Mouse (Mus musculus) cerebellum, postnatal 36 days (tissue): ENCODE measurements around the gene Gm19410.
A peak's percentile ranks its signal among the peaks of the same experiment; 100 is the strongest.

ENCODE experiments used
- DNase-seq, 2 experiments: peaks; one replicate each; pipeline ENCODE4 v3.0.0; 2021 to 2022; ENCODE audit warnings: mixed read lengths in 2 of 2

The Gm19410 gene

DNA sequence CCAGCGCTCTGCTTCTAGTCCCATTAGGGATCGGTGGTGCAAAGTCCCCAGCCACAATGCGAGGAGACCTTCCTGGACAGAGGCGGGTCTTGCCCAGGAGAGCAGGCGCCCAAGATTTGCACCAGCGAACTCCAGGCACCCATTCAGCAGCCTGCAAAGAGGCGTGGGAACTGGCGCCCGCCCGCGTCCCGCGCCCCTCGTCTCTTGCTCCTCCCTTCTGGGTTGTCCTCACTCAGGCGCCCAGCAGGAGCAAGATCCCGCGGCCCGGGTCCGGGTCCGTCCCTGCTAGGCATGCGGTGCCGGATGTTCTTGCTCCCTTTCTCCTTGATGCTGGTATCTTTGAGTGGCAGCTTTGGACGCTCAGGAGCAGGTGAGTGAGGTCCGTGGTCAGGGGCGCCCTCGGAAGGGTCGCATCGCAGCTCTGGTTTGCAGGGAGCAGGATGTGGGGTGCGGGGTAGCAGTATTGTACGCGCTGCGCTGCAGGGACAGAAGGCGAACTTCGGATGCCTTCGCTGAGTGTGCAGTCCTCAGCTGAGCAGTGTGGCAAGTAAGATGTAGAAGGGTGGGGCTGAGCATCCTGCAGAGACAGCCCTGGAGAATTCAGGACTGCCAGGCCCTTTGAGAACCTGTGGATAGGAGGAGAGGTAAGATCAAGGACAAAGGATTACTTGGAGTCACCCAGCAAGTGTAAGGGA lies at the start of gene Gm19410:
TSS of gene Gm19410 (plus strand) at position 292 of the 695 bp plus-strand sequence.
- peak in 1 of 2 experiments; percentile 13 for DNase-seq

DNA sequence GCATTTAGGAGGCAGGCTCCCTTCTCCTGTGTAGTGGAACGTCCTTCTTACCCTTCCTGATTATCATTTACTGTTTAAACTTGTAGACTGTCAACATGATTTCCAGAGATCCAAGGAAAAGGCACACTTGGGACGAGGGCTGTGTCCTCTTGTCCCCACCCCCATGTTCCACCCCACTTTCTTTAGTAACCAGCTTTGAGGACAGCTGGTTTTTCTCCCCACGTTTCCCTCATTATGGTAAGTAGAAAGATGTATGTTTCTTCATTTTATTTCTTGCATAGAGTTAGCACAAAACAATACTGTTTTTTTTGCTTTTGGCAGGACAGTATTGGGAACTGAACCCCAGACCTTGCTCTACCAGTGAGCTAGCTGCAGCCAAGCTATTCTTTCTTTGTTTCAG lies 34.8 kb upstream of the Gm19410 start:
- DNase-seq, result no peak

- DNase-seq, result no peak
These were observed 30.2 kb upstream of the Gm19410 start for GRCm38 (mm10) chr8:35735438-35735837.

DNA sequence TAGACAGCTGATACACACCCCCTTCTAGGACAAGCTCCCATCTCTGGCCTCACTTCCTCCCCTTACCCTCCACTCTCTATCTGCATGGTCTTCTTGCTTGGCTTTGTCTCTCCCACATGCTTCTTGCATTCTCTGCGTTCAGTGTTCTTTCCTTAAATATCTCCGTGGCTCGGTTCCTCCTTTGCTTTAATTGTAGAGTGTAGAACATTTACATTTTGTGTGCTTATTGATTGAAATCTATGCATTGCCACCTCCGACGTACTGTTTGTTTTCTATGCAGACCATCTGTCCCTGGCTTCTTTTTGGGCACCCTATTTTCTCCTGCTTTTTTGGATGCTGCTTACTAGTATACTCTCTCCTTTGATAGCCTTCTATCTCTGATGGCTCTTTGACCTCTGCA lies 9.4 kb upstream of the Gm19410 start:
- no peak for DNase-seq

- no peak for DNase-seq
These were observed 570 bp upstream of the Gm19410 start for GRCm38 (mm10) chr8:35765020-35765419.

DNA sequence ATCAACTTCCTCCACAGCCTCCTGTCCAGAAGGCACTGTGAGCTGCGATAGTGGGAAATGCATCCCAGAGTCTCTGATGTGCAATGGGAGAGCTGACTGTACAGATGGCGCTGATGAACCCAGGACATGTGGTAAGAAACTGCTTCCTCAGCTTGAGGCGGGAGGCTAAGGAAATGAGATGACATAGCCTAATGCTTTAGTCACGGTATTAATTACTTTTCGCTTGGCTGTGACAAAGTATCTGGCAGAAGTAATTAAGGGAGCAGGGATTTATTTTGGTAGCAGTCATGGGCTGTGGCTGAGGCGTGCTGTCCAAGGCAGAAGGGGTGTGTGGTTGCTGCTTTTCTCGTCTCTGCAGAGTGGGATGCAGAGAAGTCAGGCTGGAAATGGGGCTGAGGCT lies 7.9 kb downstream of the Gm19410 start:
- peak in 1 of 2 experiments; percentile 9 for DNase-seq
